In genomic region chr2:70127351-70128148, GRCm38 (mm10) we compare ENCODE assay signal across 8 mouse cellular contexts.
DNase-seq lines count a peak whose midpoint lies in the region; ATAC-seq and TF ChIP-seq lines count a peak whose summit lies in the region.

No protein-coding gene starts in this region.

- H3K27me3 ChIP-seq in hindbrain, embryonic 16.5 days (replicated peaks; ENCODE audit: control insufficient read depth, insufficient read depth, low read length), result no peaks in the 10 kb centered on the region
- peaks cover 35% of the 10 kb centered on the region for H3K27me3 ChIP-seq in liver, embryonic 12.5 days (replicated peaks)

- H3K4me3 ChIP-seq in layer of hippocampus, adult 2 months, result no peak overlapping the region; the same call in 1 of the 2 replicates
- no peak overlapping the region for H3K4me3 ChIP-seq in cortical plate, adult 2 months (ENCODE audit: insufficient read depth, low read length)
- no peak overlapping the region for H3K4me3 ChIP-seq in hindbrain, embryonic 16.5 days (ENCODE audit: low read length)
- no peak overlapping the region for H3K4me3 ChIP-seq in liver, embryonic 12.5 days

- 4% methylated on average over 21 of the region's 21 CpGs for WGBS in hindbrain, embryonic 16.5 days
- 13% methylated on average over 21 of the region's 21 CpGs for WGBS in liver, embryonic 12.5 days (ENCODE audit: insufficient replicate concordance)

- no peaks in the 10 kb centered on the region for H3K9me3 ChIP-seq in hindbrain, embryonic 16.5 days (ENCODE audit: control insufficient read depth, low read length)
- no peaks in the 10 kb centered on the region for H3K9me3 ChIP-seq in liver, embryonic 12.5 days (replicated peaks)

- peak; percentile 20; the same call in 1 of the 2 replicates for TF ChIP-seq POLR2A in cortical plate, adult 2 months (IDR thresholded peaks at IDR 0.05; ENCODE audit: extremely low read depth, insufficient read depth, low read length)

- H3K36me3 ChIP-seq in hindbrain, embryonic 16.5 days (ENCODE audit: control insufficient read depth, insufficient read depth, low read length), result no peaks in the 10 kb centered on the region
- no peaks in the 10 kb centered on the region for H3K36me3 ChIP-seq in liver, embryonic 12.5 days

- peaks cover 10% of the 10 kb centered on the region for H3K4me1 ChIP-seq in cortical plate, adult 2 months (ENCODE audit: control insufficient read depth, insufficient read depth, low read length)
- H3K4me1 ChIP-seq in hindbrain, embryonic 16.5 days (ENCODE audit: control insufficient read depth, insufficient read depth, low read depth, low read length), result peaks cover 7% of the 10 kb centered on the region
- no peaks in the 10 kb centered on the region for H3K4me1 ChIP-seq in liver, embryonic 12.5 days

- peak; percentile 58 for ATAC-seq in hindbrain, embryonic 16.5 days
- ATAC-seq in neutrophil, adult 5-6 weeks (ENCODE audit: extremely low read depth, insufficient number of reproducible peaks, low FRiP score, poor library complexity, severe bottlenecking), result peak; percentile 26; the same call in 1 of the 2 replicates
- no peak for ATAC-seq in liver, embryonic 12.5 days

- peak overlapping the region; percentile 51 for H3K4me2 ChIP-seq in hindbrain, embryonic 16.5 days (ENCODE audit: low read length)
- no peak overlapping the region for H3K4me2 ChIP-seq in liver, embryonic 12.5 days

- no peak for TF ChIP-seq CTCF in layer of hippocampus, adult 2 months (conservative IDR thresholded peaks at IDR 0.05)
- TF ChIP-seq CTCF in cortical plate, adult 2 months (IDR thresholded peaks at IDR 0.05; ENCODE audit: extremely low read depth, insufficient read depth, low read length), result no peak

- H3K27ac ChIP-seq in layer of hippocampus, adult 2 months, result peak overlapping the region; percentile 87
- H3K27ac ChIP-seq in cortical plate, adult 2 months (ENCODE audit: insufficient read depth, low read length), result peak overlapping the region; percentile 60
- peak overlapping the region; percentile 72 for H3K27ac ChIP-seq in hindbrain, embryonic 16.5 days (ENCODE audit: low read depth, low read length)
- H3K27ac ChIP-seq in liver, embryonic 12.5 days, result no peak overlapping the region

- peak overlapping the region; percentile 33; the same call in 1 of the 2 replicates for H3K9ac ChIP-seq in hindbrain, embryonic 16.5 days (ENCODE audit: low read depth, low read length)
- no peak overlapping the region for H3K9ac ChIP-seq in liver, embryonic 12.5 days

- peak in 1 of 2 experiments; percentile 38 for DNase-seq in layer of hippocampus, adult 2 months (ENCODE audit: low spot score in 2 of 2)
- no peak for DNase-seq in layer of hippocampus, adult 11-12 months (ENCODE audit: low spot score)
- DNase-seq in urinary bladder, adult 18-20 months (ENCODE audit: low spot score in 2 of 2), result no peak
- no peak for DNase-seq in thymus, adult 18-20 months
